Mouse (Mus musculus) bone marrow macrophage, adult 2 months (primary cell): ENCODE results near the gene Fam207a.

Experiments used
- CTCF ChIP-seq: IDR thresholded peaks from 2 replicates; pipeline ENCODE4 v1.5.1; 2012; ENCODE audit warnings: low read depth, mild to moderate bottlenecking, low read length, moderate library complexity
- POLR2A ChIP-seq: IDR thresholded peaks from 2 replicates; pipeline ENCODE4 v1.6.1; 2012; ENCODE audit warnings: mild to moderate bottlenecking, low read depth, low read length, borderline replicate concordance

GRCm38 (mm10) chr10:77498254-77498653 is 17.3 kb downstream of the Fam207a start:
- TF ChIP-seq POLR2A (no peak), CTCF (no peak)
